Mouse (Mus musculus): ENCODE data around the gene Folh1. TPM values are rescaled to one million over a fixed set of nuclear protein-coding genes. Genes with fewer than 3 reads are reported as not detected.
"Not testable (repeated sequence)": the region's sequence is repeated elsewhere in the genome, so short reads cannot be mapped to it uniquely, and the experiment has no call there.

Gene Folh1
- total RNA-seq (2018; cell fraction: chromatin; rRNA removed): not detected
- total RNA-seq (2018; cell fraction: cytosol; rRNA removed): not detected
- not detected for total RNA-seq (2018; cell fraction: nucleus; rRNA removed)
- not detected in 3 replicates for polyA plus RNA-seq (2018)

DNA sequence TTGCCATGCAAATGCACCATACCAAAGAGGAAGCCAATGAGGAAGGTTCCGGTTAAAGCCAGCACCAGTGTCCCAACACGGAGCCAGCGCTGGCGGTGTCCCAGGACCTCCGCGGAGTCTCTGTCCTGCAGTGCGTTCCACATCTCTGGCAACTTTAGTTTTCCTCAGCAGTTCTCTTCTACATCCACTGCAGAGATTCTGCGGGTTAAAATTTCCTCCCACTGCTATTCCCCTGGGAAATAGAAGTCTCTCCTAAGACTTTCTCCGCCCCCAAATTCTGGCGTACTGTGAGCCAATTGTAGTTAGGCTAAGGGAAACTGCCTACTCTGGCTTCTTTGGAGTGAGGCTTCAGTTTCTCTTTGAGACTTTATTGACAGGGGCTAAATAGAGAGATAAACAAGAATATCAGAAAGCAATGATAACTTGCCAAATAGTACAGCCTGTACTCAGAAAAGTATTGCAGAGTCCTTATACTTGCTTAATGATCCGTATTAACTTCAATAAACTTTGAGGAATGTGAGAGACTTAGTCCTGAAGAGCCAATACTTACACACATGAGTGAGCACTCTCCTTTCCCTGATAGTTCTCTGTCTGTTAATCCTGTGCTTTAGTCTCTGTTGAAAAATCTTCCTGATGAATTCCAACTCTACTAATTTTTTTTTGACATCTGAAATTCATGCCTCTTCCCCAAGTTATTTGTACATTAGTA lies at the start of gene Folh1:
Gene Folh1, minus strand, starts transcription at position 327 of the 709 bp plus-strand sequence.
- Histone ChIP-seq H3K36me3 (ENCODE audit: inconsistent target) (no peaks in the 10 kb centered on the region), H3K79me2 (ENCODE audit: inconsistent target) (no peaks in the 10 kb centered on the region), H3K4me3 (ENCODE audit: inconsistent target) (no peak within 1 kb of the TSS), H3K27ac (no peak within 1 kb of the TSS)
- WGBS (ENCODE audit: missing documents): 22% methylated on average over 11 of the region's 11 CpGs

DNA sequence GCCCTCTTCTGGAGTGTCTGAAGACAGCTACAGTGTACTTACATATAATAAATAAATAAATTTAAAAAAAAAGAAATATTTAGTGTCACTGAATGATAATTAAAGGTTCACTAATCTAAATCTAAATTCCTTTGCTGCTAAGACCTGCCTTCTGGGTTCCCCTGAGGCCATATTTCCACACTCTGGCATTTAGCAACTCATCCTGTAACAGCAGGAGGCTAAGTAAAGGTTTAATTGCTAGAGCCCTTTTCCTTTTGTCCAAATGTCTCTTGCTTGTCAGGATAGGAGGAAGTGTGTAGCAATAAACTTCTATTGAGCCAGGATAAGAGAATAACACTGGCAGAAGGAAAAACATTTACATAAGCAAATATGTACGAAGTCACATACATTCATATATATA lies 40.7 kb upstream of the Folh1 start:
- no peaks in the 10 kb centered on the region for H3K36me3 ChIP-seq (ENCODE audit: inconsistent target)
- WGBS (ENCODE audit: missing documents): 79% methylated on average over 1 of the region's 1 CpGs
- H3K4me3 ChIP-seq (ENCODE audit: inconsistent target): no peak overlapping the region
- H3K79me2 ChIP-seq (ENCODE audit: inconsistent target): no peaks in the 10 kb centered on the region
- no peak overlapping the region for H3K27ac ChIP-seq

GRCm38 (mm10) chr7:86815716-86816115 lies 40.0 kb upstream of the Folh1 start:
- H3K4me3 ChIP-seq (ENCODE audit: inconsistent target); H3K79me2 ChIP-seq (ENCODE audit: inconsistent target); H3K36me3 ChIP-seq (ENCODE audit: inconsistent target); H3K27ac ChIP-seq: not testable (repeated sequence)
- 79% methylated on average over 4 of the region's 6 CpGs for WGBS (ENCODE audit: missing documents)

GRCm38 (mm10) chr7:86815241-86815640 lies 39.5 kb upstream of the Folh1 start:
- H3K36me3 ChIP-seq (ENCODE audit: inconsistent target); H3K79me2 ChIP-seq (ENCODE audit: inconsistent target); H3K4me3 ChIP-seq (ENCODE audit: inconsistent target); H3K27ac ChIP-seq: not testable (repeated sequence)
- WGBS (ENCODE audit: missing documents): no CpG with 5 or more reads among the region's 5 CpGs

- H3K36me3 ChIP-seq (ENCODE audit: inconsistent target): no peaks in the 10 kb centered on the region
- H3K27ac ChIP-seq: no peak within 1 kb of the TSS
- no peaks in the 10 kb centered on the region for H3K79me2 ChIP-seq (ENCODE audit: inconsistent target)
- H3K4me3 ChIP-seq (ENCODE audit: inconsistent target): no peak within 1 kb of the TSS
Observed at GRCm38 (mm10) chr7:86794727-86795126, 19.0 kb upstream of the Folh1 start, which contains the start of gene Vmn2r77. Gene Vmn2r77 (plus strand): TSS chr7:86795027.

GRCm38 (mm10) chr7:86771621-86772020 lies 4.1 kb downstream of the Folh1 start:
- H3K36me3 ChIP-seq (ENCODE audit: inconsistent target): no peaks in the 10 kb centered on the region
- 80% methylated on average over 3 of the region's 3 CpGs for WGBS (ENCODE audit: missing documents)
- no peak overlapping the region for H3K27ac ChIP-seq

DNA sequence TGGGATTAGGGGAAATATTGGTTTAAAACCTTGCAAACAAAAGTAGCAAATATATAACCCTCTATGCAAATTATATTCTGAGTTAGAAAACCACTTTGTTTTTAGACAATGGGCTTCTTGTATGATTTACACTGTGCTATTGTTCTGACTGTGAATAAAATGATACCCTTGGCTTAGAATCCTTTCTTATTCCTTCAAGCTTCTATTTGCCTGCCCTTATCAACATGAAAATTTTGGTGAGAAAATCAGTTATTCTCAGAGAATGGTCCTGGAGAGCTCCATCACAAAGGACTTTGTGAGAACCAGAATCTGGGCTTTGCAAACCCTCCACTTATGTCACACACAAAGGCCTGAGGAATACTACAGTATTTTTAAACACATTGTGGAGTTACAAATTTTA lies 11.1 kb downstream of the Folh1 start:
- H3K79me2 ChIP-seq (ENCODE audit: inconsistent target): no peaks in the 10 kb centered on the region
- H3K36me3 ChIP-seq (ENCODE audit: inconsistent target): no peaks in the 10 kb centered on the region
- H3K27ac ChIP-seq: no peak overlapping the region
- H3K4me3 ChIP-seq (ENCODE audit: inconsistent target): no peak overlapping the region

More at GRCm38 (mm10) chr7:86771621-86772020, 4.1 kb downstream of the Folh1 start:
- Histone ChIP-seq H3K4me3 (ENCODE audit: inconsistent target) (no peak overlapping the region), H3K79me2 (ENCODE audit: inconsistent target) (no peaks in the 10 kb centered on the region)

DNA sequence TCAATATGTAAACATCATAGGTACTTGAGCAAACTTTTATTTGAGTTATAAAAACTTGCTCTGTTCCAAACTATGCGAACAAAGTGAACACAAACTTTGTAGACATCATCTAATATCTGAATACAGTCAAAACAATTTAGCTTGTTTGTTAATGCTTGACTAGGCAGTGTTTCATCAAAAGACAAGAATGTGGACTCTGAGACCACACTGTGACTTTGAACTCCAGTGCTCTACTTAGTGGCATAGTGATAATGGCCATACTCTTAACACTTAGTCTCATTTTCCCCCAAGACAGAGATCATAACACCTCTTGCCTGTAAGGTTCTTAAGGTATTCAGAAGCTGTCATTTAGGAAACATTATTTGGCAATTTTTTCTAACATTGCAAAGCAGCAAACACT lies 15.0 kb downstream of the Folh1 start:
- H3K4me3 ChIP-seq (ENCODE audit: inconsistent target): no peak overlapping the region
- no peak overlapping the region for H3K27ac ChIP-seq
- H3K79me2 ChIP-seq (ENCODE audit: inconsistent target): no peaks in the 10 kb centered on the region
- 71% methylated on average over 1 of the region's 1 CpGs for WGBS (ENCODE audit: missing documents)
- no peaks in the 10 kb centered on the region for H3K36me3 ChIP-seq (ENCODE audit: inconsistent target)

- Histone ChIP-seq H3K36me3 (ENCODE audit: inconsistent target) (no peaks in the 10 kb centered on the region), H3K79me2 (ENCODE audit: inconsistent target) (no peaks in the 10 kb centered on the region), H3K27ac (no peak overlapping the region), H3K4me3 (ENCODE audit: inconsistent target) (no peak overlapping the region)
Observed at GRCm38 (mm10) chr7:86725013-86725412, 50.7 kb downstream of the Folh1 start.

DNA sequence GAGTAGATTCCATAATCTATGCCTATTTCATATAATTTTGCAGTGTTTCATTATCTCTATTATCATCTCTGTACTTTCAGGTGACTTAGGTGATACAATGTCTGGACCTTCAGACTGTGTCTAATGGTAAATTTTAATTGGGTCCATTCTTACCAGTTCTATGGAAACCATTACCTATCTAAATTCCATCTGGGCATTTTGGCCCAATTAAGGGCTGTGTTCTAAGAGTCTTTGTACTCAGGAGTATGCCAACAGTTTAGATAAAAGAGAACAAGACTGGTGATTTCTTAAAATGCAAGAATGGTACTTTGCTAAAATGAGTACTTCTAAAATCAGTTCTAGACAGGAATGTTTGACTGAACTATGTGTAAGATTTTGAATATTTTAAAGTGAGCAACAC lies 87.7 kb downstream of the Folh1 start, which contains the start of gene Olfr292:
Gene Olfr292, plus strand, starts transcription at position 301 of the 400 bp plus-strand sequence.
- no peaks in the 10 kb centered on the region for H3K79me2 ChIP-seq (ENCODE audit: inconsistent target)
- H3K36me3 ChIP-seq (ENCODE audit: inconsistent target): no peaks in the 10 kb centered on the region
- no peak within 1 kb of the TSS for H3K4me3 ChIP-seq (ENCODE audit: inconsistent target)
- H3K27ac ChIP-seq: no peak within 1 kb of the TSS

Other genes starting within 250 kb of the Folh1 start
- gene Olfr295, start 192.1 kb downstream of the Folh1 start, polyA plus RNA-seq (2018): not detected in 3 replicates
- not detected in 3 replicates for gene Olfr294, start 159.3 kb downstream of the Folh1 start, polyA plus RNA-seq (2018)
- not detected in 3 replicates for gene Olfr293, start 126.9 kb downstream of the Folh1 start, polyA plus RNA-seq (2018)
- gene Olfr292, start 87.6 kb downstream of the Folh1 start, polyA plus RNA-seq (2018): not detected in 3 replicates
- gene Vmn2r77, start 19.1 kb upstream of the Folh1 start, polyA plus RNA-seq (2018): not detected in 3 replicates
- gene Vmn2r78, start 139.2 kb upstream of the Folh1 start, polyA plus RNA-seq (2018): not detected in 3 replicates
- not detected in 3 replicates for gene Vmn2r79, start 220.2 kb upstream of the Folh1 start, polyA plus RNA-seq (2018)

Data from macrophage (primary cell).